Mouse (Mus musculus): ENCODE measurements around the gene 4931429L15Rik.

Gene 4931429L15Rik

GRCm38 (mm10) chr9:46327706-46328571 lies 8.2 kb upstream of the 4931429L15Rik start:
- no peak for ATAC-seq (ENCODE audit: low TSS enrichment)

- no peak for ATAC-seq (ENCODE audit: low TSS enrichment)
These were observed 7.1 kb upstream of the 4931429L15Rik start for GRCm38 (mm10) chr9:46326694-46327405.

- ATAC-seq (ENCODE audit: low TSS enrichment), result no peak
These were observed 675 bp upstream of the 4931429L15Rik start for GRCm38 (mm10) chr9:46320461-46320860.

- ATAC-seq (ENCODE audit: low TSS enrichment), result no peak
These were observed 1.8 kb downstream of the 4931429L15Rik start for GRCm38 (mm10) chr9:46317957-46318356.

- no peak for ATAC-seq (ENCODE audit: low TSS enrichment)
These were observed 2.9 kb downstream of the 4931429L15Rik start for GRCm38 (mm10) chr9:46316909-46317308.

- no peak for ATAC-seq (ENCODE audit: low TSS enrichment)
These were observed 3.4 kb downstream of the 4931429L15Rik start for GRCm38 (mm10) chr9:46316388-46316787.

GRCm38 (mm10) chr9:46315807-46316365 lies 3.9 kb downstream of the 4931429L15Rik start:
- peak; percentile 77 for ATAC-seq (ENCODE audit: low TSS enrichment)

- ATAC-seq (ENCODE audit: low TSS enrichment), result no peak
These were observed 4.9 kb downstream of the 4931429L15Rik start for GRCm38 (mm10) chr9:46314921-46315320.

- peak; percentile 80 for ATAC-seq (ENCODE audit: low TSS enrichment)
These were observed 5.3 kb downstream of the 4931429L15Rik start for GRCm38 (mm10) chr9:46314507-46314906.

GRCm38 (mm10) chr9:46309121-46309520 lies 10.7 kb downstream of the 4931429L15Rik start:
- ATAC-seq (ENCODE audit: low TSS enrichment), result no peak

- ATAC-seq (ENCODE audit: low TSS enrichment), result peak; percentile 78
These were observed 17.6 kb downstream of the 4931429L15Rik start for GRCm38 (mm10) chr9:46302142-46302541.

- no peak for ATAC-seq (ENCODE audit: low TSS enrichment)
These were observed 21.4 kb downstream of the 4931429L15Rik start for GRCm38 (mm10) chr9:46298381-46298780.

- peak; percentile 87 for ATAC-seq (ENCODE audit: low TSS enrichment)
These were observed 37.0 kb downstream of the 4931429L15Rik start, which contains the start of gene Bud13 for GRCm38 (mm10) chr9:46282631-46283436. Bud13 (plus strand) TSS chr9:46283008.

GRCm38 (mm10) chr9:46274494-46274893 lies 45.3 kb downstream of the 4931429L15Rik start:
- ATAC-seq (ENCODE audit: low TSS enrichment), result no peak

GRCm38 (mm10) chr9:46272677-46273454 lies 46.9 kb downstream of the 4931429L15Rik start, which contains the start of gene Zpr1:
Zpr1 (plus strand) TSS chr9:46273064.
- peak; percentile 95 for ATAC-seq (ENCODE audit: low TSS enrichment)

GRCm38 (mm10) chr9:46272070-46272469 lies 47.7 kb downstream of the 4931429L15Rik start:
- ATAC-seq (ENCODE audit: low TSS enrichment), result no peak

- no peak for ATAC-seq (ENCODE audit: low TSS enrichment)
These were observed 49.0 kb downstream of the 4931429L15Rik start for GRCm38 (mm10) chr9:46270782-46271181.

- ATAC-seq (ENCODE audit: low TSS enrichment), result no peak
These were observed 50.7 kb downstream of the 4931429L15Rik start for GRCm38 (mm10) chr9:46269125-46269524.

- no peak for ATAC-seq (ENCODE audit: low TSS enrichment)
These were observed 51.4 kb downstream of the 4931429L15Rik start, which contains the start of gene Apoa5 for GRCm38 (mm10) chr9:46268343-46268873. Apoa5 (plus strand) TSS chr9:46268633.

- ATAC-seq (ENCODE audit: low TSS enrichment), result no peak
These were observed 58.7 kb downstream of the 4931429L15Rik start for GRCm38 (mm10) chr9:46261131-46261530.

All from frontal cortex, adult (tissue).